Mouse (Mus musculus) neutrophil, adult 59 days (primary cell): ENCODE results near the gene Srp9. TPM values are rescaled to one million over a fixed set of nuclear protein-coding genes. Genes with fewer than 3 reads are reported as not detected.

ENCODE experiments used
- total RNA-seq, 2 experiments: library from RNA; stranded (reverse); gene quantifications; 1 replicate in 1 of 2; 2 replicates in 1 of 2; pipeline ENCODE4 v1.2.4; 2023

The Srp9 gene
- 10 to 100 TPM; 43.9 to 48.0 TPM for total RNA-seq

GRCm38 (mm10) chr1:182124506-182124905 is at the start of gene Srp9:
TSS of gene Srp9 (plus strand) at chr1:182124737.

DNA sequence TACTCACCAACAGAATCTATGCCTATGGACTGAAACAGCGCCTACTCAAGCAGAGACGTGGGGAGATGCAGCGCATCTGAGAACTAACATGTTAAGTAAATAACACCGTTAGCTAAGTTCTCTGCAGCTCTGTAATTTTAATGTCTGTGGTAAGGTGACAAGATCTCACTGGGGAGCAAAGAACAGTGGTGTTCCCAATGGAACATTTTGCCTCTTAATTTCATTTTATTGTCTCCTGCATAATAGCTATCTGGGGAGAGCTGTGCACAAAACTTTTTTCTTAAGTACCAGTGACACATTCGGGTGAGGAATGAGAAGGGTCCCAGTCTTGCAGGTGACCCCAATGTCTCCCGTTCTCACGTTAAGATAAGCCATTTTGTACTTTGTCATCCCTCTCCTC is 39.8 kb downstream of the Srp9 start, which contains the start of gene Vmn1r1:
Gene Vmn1r1, minus strand, starts transcription at position 101 of the 400 bp plus-strand sequence.

Other genes starting within 250 kb of the Srp9 start
- gene Enah, start 104.7 kb upstream of the Srp9 start, total RNA-seq = 1 to 10 TPM; 1.1 to 1.8 TPM
- gene Vmn1r1, start 39.7 kb downstream of the Srp9 start, total RNA-seq = not detected
- 100 to 1,000 TPM; 195 to 231 TPM for gene Degs1, start 158.1 kb downstream of the Srp9 start, total RNA-seq
- gene Fbxo28, start 216.9 kb downstream of the Srp9 start, total RNA-seq = 10 to 100 TPM; 32.8 to 33.4 TPM